Mouse (Mus musculus) bone marrow macrophage, adult 2 months (primary cell): ENCODE data around the gene Gm20219.

ENCODE experiments used
- CTCF ChIP-seq: IDR thresholded peaks from 2 replicates; pipeline ENCODE4 v1.5.1; 2012; ENCODE audit warnings: low read depth, mild to moderate bottlenecking, low read length, moderate library complexity
- POLR2A ChIP-seq: IDR thresholded peaks from 2 replicates; pipeline ENCODE4 v1.6.1; 2012; ENCODE audit warnings: mild to moderate bottlenecking, low read depth, low read length, borderline replicate concordance

GRCm38 (mm10) chr17:56546576-56546975, 7.6 kb downstream of the Gm20219 start:
- no peak for TF ChIP-seq CTCF
- no peak for TF ChIP-seq POLR2A
